Mouse (Mus musculus): Measurements from ENCODE around the gene Fer. TPM values are rescaled to one million over a fixed set of nuclear protein-coding genes. Genes with fewer than 3 reads are reported as not detected.

Gene Fer
- polyA plus RNA-seq, 1 experiment = 10.9 TPM

GRCm38 (mm10) chr17:64167731-64168130 lies 304.9 kb downstream of the Fer start:
- Histone ChIP-seq H3K79me2 (ENCODE audit: control insufficient read depth, insufficient read depth) (no peaks in the 10 kb centered on the region), H3K36me3 (ENCODE audit: control insufficient read depth, insufficient read depth) (no peaks in the 10 kb centered on the region), H3K4me2 (ENCODE audit: low read depth) (no peak overlapping the region), H3K4me3 (no peak overlapping the region), H3ac (ENCODE audit: control insufficient read depth, insufficient read length) (no peak overlapping the region), H3K27me3 (ENCODE audit: control insufficient read depth, insufficient read depth, insufficient read length) (no peaks in the 10 kb centered on the region)
- TF ChIP-seq POLR2A (IDR thresholded peaks at IDR 0.05; ENCODE audit: insufficient read length, low read depth) = no peak
- no peak for TF ChIP-seq SRF (IDR thresholded peaks at IDR 0.05; ENCODE audit: control insufficient read depth, insufficient read length, low read depth)
- no peak for TF ChIP-seq TCF3 (IDR thresholded peaks at IDR 0.05; ENCODE audit: insufficient read length, low read depth)
- no peak for TF ChIP-seq REST (IDR thresholded peaks at IDR 0.05; ENCODE audit: insufficient read depth, insufficient read length)
- no peak for TF ChIP-seq POLR2AphosphoS2 (IDR thresholded peaks at IDR 0.05; ENCODE audit: insufficient read length, low read depth)
- no peak for TF ChIP-seq MYOG (IDR thresholded peaks at IDR 0.05; ENCODE audit: control insufficient read depth in 1 of 3, insufficient read depth in 1 of 3, insufficient read length in 2 of 3, low read depth in 2 of 3)
- no peak for TF ChIP-seq TCF12 (IDR thresholded peaks at IDR 0.05; ENCODE audit: insufficient read depth, poor library complexity, severe bottlenecking)
- no peak for TF ChIP-seq MYOD1 (IDR thresholded peaks at IDR 0.05; ENCODE audit: control insufficient read depth in 1 of 3, insufficient read length in 2 of 3, low read depth in 2 of 3)
- no peak for TF ChIP-seq USF1 (IDR thresholded peaks at IDR 0.05; ENCODE audit: low read depth)

GRCm38 (mm10) chr17:64170019-64170418 lies 307.2 kb downstream of the Fer start:
- Histone ChIP-seq H3K4me2 (ENCODE audit: low read depth) (no peak overlapping the region), H3K27me3 (ENCODE audit: control insufficient read depth, insufficient read depth, insufficient read length) (no peaks in the 10 kb centered on the region), H3ac (ENCODE audit: control insufficient read depth, insufficient read length) (no peak overlapping the region), H3K4me3 (no peak overlapping the region), H3K36me3 (ENCODE audit: control insufficient read depth, insufficient read depth) (no peaks in the 10 kb centered on the region), H3K79me2 (ENCODE audit: control insufficient read depth, insufficient read depth) (no peaks in the 10 kb centered on the region)
- TF ChIP-seq SRF (IDR thresholded peaks at IDR 0.05; ENCODE audit: control insufficient read depth, insufficient read length, low read depth) (no peak), REST (IDR thresholded peaks at IDR 0.05; ENCODE audit: insufficient read depth, insufficient read length) (no peak), MYOD1 (IDR thresholded peaks at IDR 0.05; ENCODE audit: control insufficient read depth in 1 of 3, insufficient read length in 2 of 3, low read depth in 2 of 3) (no peak), POLR2A (IDR thresholded peaks at IDR 0.05; ENCODE audit: insufficient read length, low read depth) (no peak), MYOG (IDR thresholded peaks at IDR 0.05; ENCODE audit: control insufficient read depth in 1 of 3, insufficient read depth in 1 of 3, insufficient read length in 2 of 3, low read depth in 2 of 3) (no peak), TCF12 (IDR thresholded peaks at IDR 0.05; ENCODE audit: insufficient read depth, poor library complexity, severe bottlenecking) (no peak), E2F4 (IDR thresholded peaks at IDR 0.05; ENCODE audit: insufficient read depth) (no peak), USF1 (IDR thresholded peaks at IDR 0.05; ENCODE audit: low read depth) (no peak), CEBPB (IDR thresholded peaks at IDR 0.05; ENCODE audit: insufficient read depth, poor library complexity, severe bottlenecking) (no peak), POLR2AphosphoS2 (IDR thresholded peaks at IDR 0.05; ENCODE audit: insufficient read length, low read depth) (no peak), MAX (IDR thresholded peaks at IDR 0.05; ENCODE audit: low read depth) (no peak), TCF3 (IDR thresholded peaks at IDR 0.05; ENCODE audit: insufficient read length, low read depth) (no peak)

- H3K4me3 ChIP-seq = no peak overlapping the region
Observed at GRCm38 (mm10) chr17:64172474-64172873, 309.6 kb downstream of the Fer start.

GRCm38 (mm10) chr17:64180546-64180945 lies 317.7 kb downstream of the Fer start:
- no peaks in the 10 kb centered on the region for H3K79me2 ChIP-seq (ENCODE audit: control insufficient read depth, insufficient read depth)
- H3K36me3 ChIP-seq (ENCODE audit: control insufficient read depth, insufficient read depth) = no peaks in the 10 kb centered on the region
- no peak overlapping the region for H3ac ChIP-seq (ENCODE audit: control insufficient read depth, insufficient read length)
- TF ChIP-seq TCF12 (IDR thresholded peaks at IDR 0.05; ENCODE audit: insufficient read depth, poor library complexity, severe bottlenecking) (no peak), REST (IDR thresholded peaks at IDR 0.05; ENCODE audit: insufficient read depth, insufficient read length) (no peak), MYOG (IDR thresholded peaks at IDR 0.05; ENCODE audit: control insufficient read depth in 1 of 3, insufficient read depth in 1 of 3, insufficient read length in 2 of 3, low read depth in 2 of 3) (no peak), MYOD1 (IDR thresholded peaks at IDR 0.05; ENCODE audit: control insufficient read depth in 1 of 3, insufficient read length in 2 of 3, low read depth in 2 of 3) (no peak), MAX (IDR thresholded peaks at IDR 0.05; ENCODE audit: low read depth) (no peak), POLR2A (IDR thresholded peaks at IDR 0.05; ENCODE audit: insufficient read length, low read depth) (no peak), TCF3 (IDR thresholded peaks at IDR 0.05; ENCODE audit: insufficient read length, low read depth) (no peak), E2F4 (IDR thresholded peaks at IDR 0.05; ENCODE audit: insufficient read depth) (no peak), CEBPB (IDR thresholded peaks at IDR 0.05; ENCODE audit: insufficient read depth, poor library complexity, severe bottlenecking) (no peak), USF1 (IDR thresholded peaks at IDR 0.05; ENCODE audit: low read depth) (no peak), SRF (IDR thresholded peaks at IDR 0.05; ENCODE audit: control insufficient read depth, insufficient read length, low read depth) (no peak), POLR2AphosphoS2 (IDR thresholded peaks at IDR 0.05; ENCODE audit: insufficient read length, low read depth) (no peak)
- H3K4me3 ChIP-seq = no peak overlapping the region
- H3K27me3 ChIP-seq (ENCODE audit: control insufficient read depth, insufficient read depth, insufficient read length) = no peaks in the 10 kb centered on the region
- no peak overlapping the region for H3K4me2 ChIP-seq (ENCODE audit: low read depth)

More at GRCm38 (mm10) chr17:64172474-64172873, 309.6 kb downstream of the Fer start:
- Histone ChIP-seq H3K27me3 (ENCODE audit: control insufficient read depth, insufficient read depth, insufficient read length) (no peaks in the 10 kb centered on the region), H3K79me2 (ENCODE audit: control insufficient read depth, insufficient read depth) (no peaks in the 10 kb centered on the region), H3ac (ENCODE audit: control insufficient read depth, insufficient read length) (no peak overlapping the region), H3K4me2 (ENCODE audit: low read depth) (no peak overlapping the region), H3K36me3 (ENCODE audit: control insufficient read depth, insufficient read depth) (no peaks in the 10 kb centered on the region)
- no peak for TF ChIP-seq MAX (IDR thresholded peaks at IDR 0.05; ENCODE audit: low read depth)
- no peak for TF ChIP-seq CEBPB (IDR thresholded peaks at IDR 0.05; ENCODE audit: insufficient read depth, poor library complexity, severe bottlenecking)
- TF ChIP-seq MYOD1 (IDR thresholded peaks at IDR 0.05; ENCODE audit: control insufficient read depth in 1 of 3, insufficient read length in 2 of 3, low read depth in 2 of 3) = no peak
- no peak for TF ChIP-seq E2F4 (IDR thresholded peaks at IDR 0.05; ENCODE audit: insufficient read depth)
- TF ChIP-seq MYOG (IDR thresholded peaks at IDR 0.05; ENCODE audit: control insufficient read depth in 1 of 3, insufficient read depth in 1 of 3, insufficient read length in 2 of 3, low read depth in 2 of 3) = no peak
- no peak for TF ChIP-seq REST (IDR thresholded peaks at IDR 0.05; ENCODE audit: insufficient read depth, insufficient read length)
- TF ChIP-seq POLR2A (IDR thresholded peaks at IDR 0.05; ENCODE audit: insufficient read length, low read depth) = no peak
- no peak for TF ChIP-seq POLR2AphosphoS2 (IDR thresholded peaks at IDR 0.05; ENCODE audit: insufficient read length, low read depth)
- TF ChIP-seq SRF (IDR thresholded peaks at IDR 0.05; ENCODE audit: control insufficient read depth, insufficient read length, low read depth) = no peak
- TF ChIP-seq USF1 (IDR thresholded peaks at IDR 0.05; ENCODE audit: low read depth) = no peak
- no peak for TF ChIP-seq TCF12 (IDR thresholded peaks at IDR 0.05; ENCODE audit: insufficient read depth, poor library complexity, severe bottlenecking)
- TF ChIP-seq TCF3 (IDR thresholded peaks at IDR 0.05; ENCODE audit: insufficient read length, low read depth) = no peak

Data from myocyte (in vitro differentiated cells).